Mouse (Mus musculus) brain, adult 2 months (tissue): ENCODE measurements around the gene St7l.

Experiments
- DNase-seq: peaks from one replicate; pipeline ENCODE4 v3.0.0; 2011; ENCODE audit warnings: low read depth, low spot score

The St7l gene

GRCm38 (mm10) chr3:104963331-104964276 is 99.8 kb downstream of the St7l start:
- no peak for DNase-seq

GRCm38 (mm10) chr3:104965070-104965855 is 101.5 kb downstream of the St7l start:
- DNase-seq, result no peak

- DNase-seq, result no peak
Observed at GRCm38 (mm10) chr3:104965991-104966554, 102.3 kb downstream of the St7l start.

- peak; percentile 72 for DNase-seq
Observed at GRCm38 (mm10) chr3:104967548-104968300, 103.9 kb downstream of the St7l start.
